Mouse (Mus musculus): ENCODE results near the gene Atf2.
A peak's percentile ranks its signal among the peaks of the same experiment; 100 is the strongest.

Atf2 gene

DNA sequence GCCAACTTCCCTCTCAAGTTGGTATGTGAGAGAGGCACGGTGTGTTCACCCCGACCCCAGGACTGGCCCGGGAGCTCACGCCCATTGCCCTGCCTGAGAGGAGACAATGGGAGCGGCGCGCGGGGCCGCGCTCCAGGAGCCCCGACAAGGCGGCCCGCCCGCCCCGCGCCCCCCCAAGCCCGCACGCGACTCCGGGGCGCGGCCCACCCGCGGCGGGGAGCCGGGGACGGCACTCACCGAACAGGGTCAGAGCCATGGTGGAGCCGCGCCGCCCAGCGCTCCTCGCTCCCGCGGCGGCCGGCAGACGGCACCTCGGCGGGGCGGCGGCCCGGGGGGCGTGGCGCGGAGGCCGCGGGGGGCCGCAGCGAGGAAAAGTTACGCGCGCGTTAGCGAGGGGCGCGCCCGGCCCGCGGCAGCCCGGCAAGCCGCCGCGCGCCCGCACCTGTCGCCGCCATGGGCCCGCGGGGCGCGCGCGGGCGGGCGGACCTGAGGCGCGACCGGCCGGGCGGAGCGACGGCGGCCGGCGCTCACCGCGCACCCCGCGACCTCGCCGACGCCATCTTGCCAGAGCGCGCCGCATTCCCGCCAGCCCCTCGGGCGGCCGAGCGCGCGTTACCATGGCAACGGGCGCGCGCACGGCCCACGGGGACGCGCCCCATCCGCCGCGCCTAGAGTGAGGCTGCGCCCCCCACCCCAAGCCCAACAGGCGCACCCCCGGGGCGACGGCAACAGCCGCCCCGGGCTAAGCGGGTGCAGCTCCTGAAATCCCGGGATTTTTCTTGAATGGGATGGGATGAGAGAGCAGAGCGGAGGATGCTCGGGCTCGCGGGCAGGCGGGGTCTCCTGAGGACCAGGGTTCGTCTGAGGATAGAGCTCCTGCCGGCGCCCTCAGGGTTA lies 117.4 kb downstream of the Atf2 start, which contains the start of gene Chn1:
TSS of gene Chn1 (minus strand) at position 561 of the 897 bp plus-strand sequence.
- peak; percentile 73 for DNase-seq

GRCm38 (mm10) chr2:73772945-73773344 lies 119.5 kb downstream of the Atf2 start:
- DNase-seq, result no peak

DNA sequence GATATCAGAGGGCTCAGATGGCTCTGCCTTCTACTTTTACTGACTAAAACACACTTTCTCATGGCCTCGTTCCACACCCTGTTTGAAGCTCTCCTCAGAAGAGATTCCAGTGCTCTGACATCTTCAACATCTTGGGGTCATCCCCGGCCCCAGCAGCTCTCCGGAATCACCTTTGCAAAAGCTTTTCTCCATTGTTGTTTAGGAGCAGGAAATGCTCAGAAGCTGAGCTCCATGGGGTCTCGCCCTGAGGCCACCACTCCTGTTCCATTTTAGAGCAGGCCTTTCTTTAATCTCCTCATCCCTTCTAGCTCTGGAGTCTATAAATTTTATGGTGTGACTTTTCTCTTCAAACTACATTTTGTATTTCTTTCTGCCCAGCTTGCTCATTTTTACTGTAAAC lies 123.8 kb downstream of the Atf2 start:
- DNase-seq, result no peak

Data from thymus, postnatal 4 days (tissue).